Mouse (Mus musculus) midbrain, embryonic 12.5 days (tissue): ENCODE data around the gene Derl3. TPM values are rescaled to one million over a fixed set of nuclear protein-coding genes. Genes with fewer than 3 reads are reported as not detected.
"Not testable (repeated sequence)": the region's sequence is repeated elsewhere in the genome, so short reads cannot be mapped to it uniquely, and the experiment has no call there.

ENCODE experiments used
- ATAC-seq: fragments of 200-750 bp; cut with Nextera tagmentation; 2 replicates; pipeline ENCODE4 v1.8.0; 2017; ENCODE audit warnings: low read depth, moderate TSS enrichment, moderate library complexity; ENCODE audit not compliant: low FRiP score
- H3K27ac ChIP-seq: fragments of 300-500 bp; sonication (generic); replicated peaks from 2 replicates; pipeline ENCODE4 v1.5.1; 2016; ENCODE audit warnings: mild to moderate bottlenecking
- H3K27me3 ChIP-seq: fragments of 300-500 bp; sonication (generic); 2 replicates; pipeline ENCODE4 v1.6.1; 2016; ENCODE audit warnings: mild to moderate bottlenecking
- H3K36me3 ChIP-seq: fragments of 300-500 bp; sonication (generic); 2 replicates; pipeline ENCODE4 v1.6.1; 2016
- H3K4me1 ChIP-seq: fragments of 300-500 bp; sonication (generic); 2 replicates; pipeline ENCODE4 v1.6.1; 2016
- H3K4me2 ChIP-seq: fragments of 300-500 bp; sonication (generic); replicated peaks from 2 replicates; pipeline ENCODE4 v1.6.1; 2016; ENCODE audit warnings: mild to moderate bottlenecking, moderate library complexity
- H3K4me3 ChIP-seq: fragments of 300-500 bp; sonication (generic); 2 replicates; pipeline ENCODE4 v1.5.1; 2016; ENCODE audit warnings: mild to moderate bottlenecking
- H3K9ac ChIP-seq: fragments of 300-500 bp; sonication (generic); replicated peaks from 2 replicates; pipeline ENCODE4 v1.6.1; 2016; ENCODE audit warnings: mild to moderate bottlenecking, moderate library complexity
- H3K9me3 ChIP-seq: fragments of 300-500 bp; sonication (generic); 2 replicates; pipeline ENCODE4 v1.6.1; 2016; ENCODE audit warnings: mild to moderate bottlenecking
- WGBS: fragments of 180-500 bp; shearing (Covaris S2); methylation state at CpG from one replicate; pipeline ENCODE4 v1.1.7; 2016; 5-methylcytosine and 5-hydroxymethylcytosine counted together
- polyA plus RNA-seq: library from polyadenylated mRNA; unstranded; fragments of >200 nt; fragmentation: Nextera tagmentation; extraction: Ambion mirVana; gene quantifications from 2 replicates; pipeline ENCODE4 v1.2.1, GENCODE M21; 2016

Derl3 gene
- polyA plus RNA-seq, 1 experiment from 2014 or later, result 1.8 TPM

- Histone ChIP-seq H3K27ac (no peak overlapping the region), H3K27me3 (no peaks in the 10 kb centered on the region), H3K9me3 (no peaks in the 10 kb centered on the region), H3K4me1 (peaks cover 28% of the 10 kb centered on the region), H3K36me3 (no peaks in the 10 kb centered on the region), H3K4me2 (no peak overlapping the region), H3K4me3 (no peak overlapping the region), H3K9ac (no peak overlapping the region)
- 90% methylated on average over 3 of the region's 3 CpGs for WGBS
- no peak for ATAC-seq
Measured at GRCm38 (mm10) chr10:75878836-75879235, 14.4 kb upstream of the Derl3 start.

- Histone ChIP-seq H3K36me3 (no peaks in the 10 kb centered on the region), H3K9ac (no peak overlapping the region), H3K4me1 (peaks cover 25% of the 10 kb centered on the region), H3K9me3 (no peaks in the 10 kb centered on the region), H3K27ac (no peak overlapping the region), H3K4me3 (no peak overlapping the region), H3K4me2 (no peak overlapping the region), H3K27me3 (no peaks in the 10 kb centered on the region)
- 96% methylated on average over 10 of the region's 10 CpGs for WGBS
- no peak for ATAC-seq
Measured at GRCm38 (mm10) chr10:75880351-75880750, 12.9 kb upstream of the Derl3 start.

- Histone ChIP-seq H3K4me3 (no peak overlapping the region), H3K4me2 (no peak overlapping the region), H3K9ac (no peak overlapping the region), H3K4me1 (peaks cover 25% of the 10 kb centered on the region), H3K27me3 (no peaks in the 10 kb centered on the region), H3K36me3 (no peaks in the 10 kb centered on the region), H3K27ac (peak overlapping the region; percentile 22; the same call in 1 of the 2 replicates), H3K9me3 (no peaks in the 10 kb centered on the region)
- no peak for ATAC-seq
- 67% methylated on average over 6 of the region's 6 CpGs for WGBS
Measured at GRCm38 (mm10) chr10:75880771-75881577, 12.2 kb upstream of the Derl3 start.

GRCm38 (mm10) chr10:75881578-75882432, 11.4 kb upstream of the Derl3 start:
- H3K27ac ChIP-seq, result peak overlapping the region; percentile 22; the same call in 1 of the 2 replicates
- peak overlapping the region; percentile 23 for H3K4me2 ChIP-seq
- H3K4me3 ChIP-seq, result no peak overlapping the region
- H3K9me3 ChIP-seq, result no peaks in the 10 kb centered on the region
- peaks cover 25% of the 10 kb centered on the region for H3K4me1 ChIP-seq
- H3K36me3 ChIP-seq, result no peaks in the 10 kb centered on the region
- 15% methylated on average over 20 of the region's 20 CpGs for WGBS
- H3K9ac ChIP-seq, result no peak overlapping the region
- peak; percentile 45; the same call in 1 of the 2 replicates for ATAC-seq
- H3K27me3 ChIP-seq, result no peaks in the 10 kb centered on the region

- Histone ChIP-seq H3K9ac (no peak overlapping the region), H3K27me3 (no peaks in the 10 kb centered on the region), H3K4me2 (peak overlapping the region; percentile 32), H3K27ac (no peak overlapping the region), H3K4me3 (no peak overlapping the region), H3K36me3 (no peaks in the 10 kb centered on the region), H3K9me3 (no peaks in the 10 kb centered on the region), H3K4me1 (peaks cover 25% of the 10 kb centered on the region)
- peak; percentile 58 for ATAC-seq
- WGBS, result 6% methylated on average over 15 of the region's 15 CpGs
Measured at GRCm38 (mm10) chr10:75882433-75883231, 10.6 kb upstream of the Derl3 start.

- Histone ChIP-seq H3K27me3 (no peaks in the 10 kb centered on the region), H3K27ac (no peak overlapping the region), H3K9ac (no peak overlapping the region), H3K4me1 (peaks cover 25% of the 10 kb centered on the region), H3K36me3 (no peaks in the 10 kb centered on the region), H3K9me3 (no peaks in the 10 kb centered on the region), H3K4me3 (no peak overlapping the region), H3K4me2 (peak overlapping the region; percentile 32)
- peak; percentile 82 for ATAC-seq
- under 1% methylated on average over 10 of the region's 10 CpGs for WGBS
Measured at GRCm38 (mm10) chr10:75883232-75883552, 10.0 kb upstream of the Derl3 start.

- Histone ChIP-seq H3K9me3 (no peaks in the 10 kb centered on the region), H3K27me3 (no peaks in the 10 kb centered on the region), H3K4me2 (no peak overlapping the region), H3K27ac (no peak overlapping the region), H3K9ac (no peak overlapping the region), H3K4me1 (peaks cover 25% of the 10 kb centered on the region), H3K4me3 (no peak overlapping the region), H3K36me3 (no peaks in the 10 kb centered on the region)
- 96% methylated on average over 8 of the region's 8 CpGs for WGBS
- no peak for ATAC-seq
Measured at GRCm38 (mm10) chr10:75884742-75885141, 8.5 kb upstream of the Derl3 start.

GRCm38 (mm10) chr10:75887504-75887903, 5.7 kb upstream of the Derl3 start:
- not testable (repeated sequence) for H3K36me3 ChIP-seq, H3K9ac ChIP-seq, H3K4me1 ChIP-seq, H3K27ac ChIP-seq, H3K4me2 ChIP-seq, H3K27me3 ChIP-seq, H3K9me3 ChIP-seq, ATAC-seq, H3K4me3 ChIP-seq
- WGBS, result 82% methylated on average over 5 of the region's 5 CpGs

GRCm38 (mm10) chr10:75889406-75890153, 3.6 kb upstream of the Derl3 start:
- H3K9ac ChIP-seq, result no peak overlapping the region
- H3K4me2 ChIP-seq, result no peak overlapping the region
- H3K36me3 ChIP-seq, result peaks cover 10% of the 10 kb centered on the region
- H3K4me1 ChIP-seq, result peaks cover 15% of the 10 kb centered on the region
- 60% methylated on average over 8 of the region's 8 CpGs for WGBS
- no peak overlapping the region for H3K4me3 ChIP-seq
- no peaks in the 10 kb centered on the region for H3K27me3 ChIP-seq
- H3K9me3 ChIP-seq, result no peaks in the 10 kb centered on the region
- ATAC-seq, result no peak
- H3K27ac ChIP-seq, result no peak overlapping the region

- no peak for ATAC-seq
- peaks cover 59% of the 10 kb centered on the region for H3K36me3 ChIP-seq
- no peaks in the 10 kb centered on the region for H3K9me3 ChIP-seq
- no peak overlapping the region for H3K4me2 ChIP-seq
- 79% methylated on average over 6 of the region's 6 CpGs for WGBS
- H3K4me1 ChIP-seq, result peaks cover 15% of the 10 kb centered on the region
- no peak overlapping the region for H3K27ac ChIP-seq
- H3K9ac ChIP-seq, result no peak overlapping the region
- H3K4me3 ChIP-seq, result no peak overlapping the region
- H3K27me3 ChIP-seq, result no peaks in the 10 kb centered on the region
Measured at GRCm38 (mm10) chr10:75894601-75895000, 1.4 kb downstream of the Derl3 start.

GRCm38 (mm10) chr10:75895730-75896129, 2.5 kb downstream of the Derl3 start:
- H3K4me1 ChIP-seq, result peaks cover 15% of the 10 kb centered on the region
- no peak overlapping the region for H3K4me3 ChIP-seq
- H3K36me3 ChIP-seq, result peaks cover 70% of the 10 kb centered on the region
- H3K4me2 ChIP-seq, result no peak overlapping the region
- no peak for ATAC-seq
- no peak overlapping the region for H3K27ac ChIP-seq
- 93% methylated on average over 5 of the region's 5 CpGs for WGBS
- H3K9ac ChIP-seq, result no peak overlapping the region
- no peaks in the 10 kb centered on the region for H3K27me3 ChIP-seq
- H3K9me3 ChIP-seq, result no peaks in the 10 kb centered on the region
